Mouse (Mus musculus): Measurements from ENCODE around the gene Krt16. TPM values are rescaled to one million over a fixed set of nuclear protein-coding genes. Genes with fewer than 3 reads are reported as not detected.

Gene Krt16
- total and polyA plus RNA-seq, 2 experiments from 2014 or later: not detected

- Histone ChIP-seq H3K4me2 (ENCODE audit: low read depth, low read length) (no peak overlapping the region), H3K9me3 (ENCODE audit: low read length) (no peaks in the 10 kb centered on the region), H3K9ac (replicated peaks; ENCODE audit: low read length) (no peak overlapping the region), H3K4me1 (ENCODE audit: insufficient read depth, low read length) (no peaks in the 10 kb centered on the region), H3K27me3 (ENCODE audit: insufficient read depth, low read length) (no peaks in the 10 kb centered on the region), H3K36me3 (ENCODE audit: insufficient read depth, low read length) (no peaks in the 10 kb centered on the region), H3K4me3 (ENCODE audit: low read length) (no peak overlapping the region), H3K27ac (no peak overlapping the region)
- no peak for TF ChIP-seq CTCF (IDR thresholded peaks at IDR 0.05; ENCODE audit: low read depth)
- 88% methylated on average over 4 of the region's 4 CpGs for WGBS
- DNase-seq (ENCODE audit: low spot score) (no peak), ATAC-seq (no peak)
These were observed 36.3 kb upstream of the Krt16 start for GRCm38 (mm10) chr11:100284988-100285387.

- Histone ChIP-seq H3K9ac (replicated peaks; ENCODE audit: low read length) (no peak overlapping the region), H3K9me3 (ENCODE audit: low read length) (no peaks in the 10 kb centered on the region), H3K27ac (no peak overlapping the region), H3K27me3 (ENCODE audit: insufficient read depth, low read length) (no peaks in the 10 kb centered on the region), H3K36me3 (ENCODE audit: insufficient read depth, low read length) (no peaks in the 10 kb centered on the region), H3K4me1 (ENCODE audit: insufficient read depth, low read length) (no peaks in the 10 kb centered on the region), H3K4me3 (ENCODE audit: low read length) (no peak overlapping the region), H3K4me2 (ENCODE audit: low read depth, low read length) (no peak overlapping the region)
- 0 out of 2 replicates have a peak, but pooled peaks have one; percentile 16 for ATAC-seq
- 26% methylated on average over 10 of the region's 10 CpGs for WGBS
- DNase-seq (ENCODE audit: low spot score): peak; percentile 81
- peak; percentile 89 for TF ChIP-seq CTCF (IDR thresholded peaks at IDR 0.05; ENCODE audit: low read depth)
These were observed 33.8 kb upstream of the Krt16 start for GRCm38 (mm10) chr11:100282549-100282948.

- Histone ChIP-seq H3K27me3 (ENCODE audit: insufficient read depth, low read length) (no peaks in the 10 kb centered on the region), H3K27ac (no peak overlapping the region), H3K4me3 (ENCODE audit: low read length) (no peak overlapping the region), H3K9me3 (ENCODE audit: low read length) (no peaks in the 10 kb centered on the region), H3K9ac (replicated peaks; ENCODE audit: low read length) (no peak overlapping the region), H3K36me3 (ENCODE audit: insufficient read depth, low read length) (no peaks in the 10 kb centered on the region), H3K4me2 (ENCODE audit: low read depth, low read length) (no peak overlapping the region), H3K4me1 (ENCODE audit: insufficient read depth, low read length) (no peaks in the 10 kb centered on the region)
- peak; percentile 94 for DNase-seq (ENCODE audit: low spot score)
- 24% methylated on average over 11 of the region's 11 CpGs for WGBS
- ATAC-seq: peak; percentile 72
- TF ChIP-seq CTCF (IDR thresholded peaks at IDR 0.05; ENCODE audit: low read depth): peak; percentile 97
These were observed 33.2 kb upstream of the Krt16 start for GRCm38 (mm10) chr11:100281596-100282544.

- H3K9me3 ChIP-seq (ENCODE audit: low read length): no peaks in the 10 kb centered on the region
- H3K27ac ChIP-seq: no peak overlapping the region
- H3K27me3 ChIP-seq (ENCODE audit: insufficient read depth, low read length): no peaks in the 10 kb centered on the region
- no peak for ATAC-seq
- 68% methylated on average over 5 of the region's 5 CpGs for WGBS
- no peak for TF ChIP-seq CTCF (IDR thresholded peaks at IDR 0.05; ENCODE audit: low read depth)
- H3K4me2 ChIP-seq (ENCODE audit: low read depth, low read length): no peak overlapping the region
- no peak for DNase-seq (ENCODE audit: low spot score)
- no peak overlapping the region for H3K9ac ChIP-seq (replicated peaks; ENCODE audit: low read length)
- H3K36me3 ChIP-seq (ENCODE audit: insufficient read depth, low read length): no peaks in the 10 kb centered on the region
- H3K4me3 ChIP-seq (ENCODE audit: low read length): no peak overlapping the region
- no peaks in the 10 kb centered on the region for H3K4me1 ChIP-seq (ENCODE audit: insufficient read depth, low read length)
These were observed 30.1 kb upstream of the Krt16 start for GRCm38 (mm10) chr11:100278759-100279158.

GRCm38 (mm10) chr11:100277726-100278480, 29.2 kb upstream of the Krt16 start:
- Histone ChIP-seq H3K9ac (replicated peaks; ENCODE audit: low read length) (no peak overlapping the region), H3K27ac (no peak overlapping the region), H3K36me3 (ENCODE audit: insufficient read depth, low read length) (no peaks in the 10 kb centered on the region), H3K27me3 (ENCODE audit: insufficient read depth, low read length) (no peaks in the 10 kb centered on the region), H3K4me2 (ENCODE audit: low read depth, low read length) (no peak overlapping the region), H3K9me3 (ENCODE audit: low read length) (no peaks in the 10 kb centered on the region), H3K4me1 (ENCODE audit: insufficient read depth, low read length) (no peaks in the 10 kb centered on the region), H3K4me3 (ENCODE audit: low read length) (no peak overlapping the region)
- DNase-seq (ENCODE audit: low spot score) (no peak), ATAC-seq (no peak)
- WGBS: 76% methylated on average over 15 of the region's 15 CpGs
- TF ChIP-seq CTCF (IDR thresholded peaks at IDR 0.05; ENCODE audit: low read depth): no peak

GRCm38 (mm10) chr11:100275466-100275865, 26.8 kb upstream of the Krt16 start:
- TF ChIP-seq CTCF (IDR thresholded peaks at IDR 0.05; ENCODE audit: low read depth): no peak
- no peaks in the 10 kb centered on the region for H3K4me1 ChIP-seq (ENCODE audit: insufficient read depth, low read length)
- 32% methylated on average over 5 of the region's 5 CpGs for WGBS
- no peak for ATAC-seq
- no peak overlapping the region for H3K4me2 ChIP-seq (ENCODE audit: low read depth, low read length)
- H3K9ac ChIP-seq (replicated peaks; ENCODE audit: low read length): no peak overlapping the region
- DNase-seq (ENCODE audit: low spot score): no peak
- no peaks in the 10 kb centered on the region for H3K27me3 ChIP-seq (ENCODE audit: insufficient read depth, low read length)
- H3K9me3 ChIP-seq (ENCODE audit: low read length): no peaks in the 10 kb centered on the region
- H3K36me3 ChIP-seq (ENCODE audit: insufficient read depth, low read length): no peaks in the 10 kb centered on the region
- no peak overlapping the region for H3K27ac ChIP-seq
- no peak overlapping the region for H3K4me3 ChIP-seq (ENCODE audit: low read length)
